Mouse (Mus musculus) intestine, postnatal 0 days (tissue): Measurements from ENCODE around the gene Cpa2. TPM values are rescaled to one million over a fixed set of nuclear protein-coding genes. Genes with fewer than 3 reads are reported as not detected.

Source experiments
- ATAC-seq: fragments of 200-750 bp; cut with Nextera tagmentation; 2 replicates; pipeline ENCODE4 v1.8.0; 2017; ENCODE audit warnings: mild to moderate bottlenecking, moderate TSS enrichment, moderate library complexity
- H3K27ac ChIP-seq: fragments of 300-500 bp; sonication (generic); 2 replicates; pipeline ENCODE4 v1.5.1; 2014; ENCODE audit warnings: mild to moderate bottlenecking, low read depth, low read length, moderate library complexity
- H3K27me3 ChIP-seq: fragments of 300-500 bp; sonication (generic); replicated peaks from 2 replicates; pipeline ENCODE4 v1.6.1; 2014; ENCODE audit warnings: low read length, mixed read lengths; ENCODE audit not compliant: control insufficient read depth, insufficient read depth
- H3K36me3 ChIP-seq: fragments of 300-500 bp; sonication (generic); 2 replicates; pipeline ENCODE4 v1.6.1; 2014; ENCODE audit warnings: mild to moderate bottlenecking, moderate library complexity; ENCODE audit not compliant: control insufficient read depth, insufficient read depth
- H3K4me1 ChIP-seq: fragments of 300-500 bp; sonication (generic); replicated peaks from 2 replicates; pipeline ENCODE4 v1.6.1; 2014; ENCODE audit warnings: antibody characterized with exemption, low read length, mixed read lengths; ENCODE audit not compliant: control insufficient read depth, insufficient read depth
- H3K4me2 ChIP-seq: fragments of 300-500 bp; sonication (generic); replicated peaks from 2 replicates; pipeline ENCODE4 v1.6.1; 2014; ENCODE audit warnings: low read depth, mild to moderate bottlenecking, moderate library complexity
- H3K4me3 ChIP-seq: fragments of 300-500 bp; sonication (generic); 2 replicates; pipeline ENCODE4 v1.5.1; 2014; ENCODE audit warnings: low read depth, low read length
- H3K9ac ChIP-seq: fragments of 300-500 bp; sonication (generic); 2 replicates; pipeline ENCODE4 v1.6.1; 2014; ENCODE audit warnings: mild to moderate bottlenecking, low read depth, low read length
- H3K9me3 ChIP-seq: fragments of 300-500 bp; sonication (generic); 2 replicates; pipeline ENCODE4 v1.6.1; 2016; ENCODE audit warnings: mixed run types; ENCODE audit not compliant: control insufficient read depth
- CTCF ChIP-seq: sonication (generic); IDR thresholded peaks from 2 replicates; pipeline ENCODE4 v1.5.1; 2016; ENCODE audit warnings: low read depth, mild to moderate bottlenecking, control low read depth, antibody characterized with exemption, moderate library complexity
- WGBS: fragments of 180-500 bp; shearing (Covaris S2); extraction: QIAGEN DNeasy Blood & Tissue Kit; methylation state at CpG from one replicate; pipeline ENCODE4 v1.1.7; 2014; 5-methylcytosine and 5-hydroxymethylcytosine counted together
- polyA plus RNA-seq: library from polyadenylated mRNA; unstranded; fragments of >200 nt; fragmentation: Nextera tagmentation; extraction: Ambion mirVana; gene quantifications from 2 replicates; pipeline ENCODE4 v1.2.1, GENCODE M21; 2015

Gene Cpa2
- polyA plus RNA-seq, 1 experiment from 2014 or later = 2.9 TPM

- WGBS = 66% methylated on average over 20 of the region's 20 CpGs
- Histone ChIP-seq H3K36me3 (no peaks in the 10 kb centered on the region), H3K27ac (no peak overlapping the region), H3K27me3 (no peaks in the 10 kb centered on the region), H3K4me2 (no peak overlapping the region), H3K9me3 (no peaks in the 10 kb centered on the region), H3K9ac (no peak overlapping the region), H3K4me3 (no peak overlapping the region), H3K4me1 (no peaks in the 10 kb centered on the region)
- no peak for TF ChIP-seq CTCF
- ATAC-seq = no peak
Observed at GRCm38 (mm10) chr6:30572456-30573311, 31.3 kb downstream of the Cpa2 start.

GRCm38 (mm10) chr6:30573380-30573779, 32.0 kb downstream of the Cpa2 start:
- no peak overlapping the region for H3K4me3 ChIP-seq
- no peaks in the 10 kb centered on the region for H3K9me3 ChIP-seq
- H3K27ac ChIP-seq = no peak overlapping the region
- WGBS = 72% methylated on average over 5 of the region's 5 CpGs
- no peaks in the 10 kb centered on the region for H3K4me1 ChIP-seq
- no peak for TF ChIP-seq CTCF
- no peak overlapping the region for H3K9ac ChIP-seq
- no peak for ATAC-seq
- no peaks in the 10 kb centered on the region for H3K36me3 ChIP-seq
- H3K27me3 ChIP-seq = no peaks in the 10 kb centered on the region
- no peak overlapping the region for H3K4me2 ChIP-seq

GRCm38 (mm10) chr6:30574945-30575344, 33.6 kb downstream of the Cpa2 start:
- Histone ChIP-seq H3K9me3 (no peaks in the 10 kb centered on the region), H3K36me3 (no peaks in the 10 kb centered on the region), H3K4me2 (no peak overlapping the region), H3K4me3 (no peak overlapping the region), H3K27me3 (no peaks in the 10 kb centered on the region), H3K9ac (no peak overlapping the region), H3K4me1 (no peaks in the 10 kb centered on the region), H3K27ac (no peak overlapping the region)
- WGBS = 86% methylated on average over 1 of the region's 1 CpGs
- no peak for TF ChIP-seq CTCF
- ATAC-seq = no peak

- Histone ChIP-seq H3K9me3 (no peaks in the 10 kb centered on the region), H3K27me3 (no peaks in the 10 kb centered on the region), H3K4me1 (no peaks in the 10 kb centered on the region), H3K4me3 (no peak overlapping the region), H3K9ac (no peak overlapping the region), H3K4me2 (no peak overlapping the region), H3K36me3 (no peaks in the 10 kb centered on the region), H3K27ac (no peak overlapping the region)
- ATAC-seq = no peak
- TF ChIP-seq CTCF = no peak
- 63% methylated on average over 17 of the region's 17 CpGs for WGBS
Observed at GRCm38 (mm10) chr6:30576477-30577203, 35.3 kb downstream of the Cpa2 start.

GRCm38 (mm10) chr6:30579961-30580840, 38.8 kb downstream of the Cpa2 start:
- 81% methylated on average over 17 of the region's 17 CpGs for WGBS
- no peak overlapping the region for H3K27ac ChIP-seq
- no peak overlapping the region for H3K4me3 ChIP-seq
- no peaks in the 10 kb centered on the region for H3K27me3 ChIP-seq
- ATAC-seq = no peak
- H3K9ac ChIP-seq = no peak overlapping the region
- no peaks in the 10 kb centered on the region for H3K4me1 ChIP-seq
- H3K4me2 ChIP-seq = no peak overlapping the region
- TF ChIP-seq CTCF = no peak
- H3K36me3 ChIP-seq = no peaks in the 10 kb centered on the region
- H3K9me3 ChIP-seq = no peaks in the 10 kb centered on the region

- H3K36me3 ChIP-seq = no peaks in the 10 kb centered on the region
- no peak for TF ChIP-seq CTCF
- no peaks in the 10 kb centered on the region for H3K9me3 ChIP-seq
- H3K27ac ChIP-seq = no peak overlapping the region
- no peaks in the 10 kb centered on the region for H3K4me1 ChIP-seq
- no peak overlapping the region for H3K4me2 ChIP-seq
- no peaks in the 10 kb centered on the region for H3K27me3 ChIP-seq
- no peak for ATAC-seq
- H3K9ac ChIP-seq = no peak overlapping the region
- WGBS = 82% methylated on average over 8 of the region's 8 CpGs
- no peak overlapping the region for H3K4me3 ChIP-seq
Observed at GRCm38 (mm10) chr6:30580841-30581176, 39.4 kb downstream of the Cpa2 start.
